Mouse (Mus musculus): ENCODE data around the gene Parp8.

- TF ChIP-seq CTCF (IDR thresholded peaks at IDR 0.05; ENCODE audit: low read depth) (no peak), EP300 (IDR thresholded peaks at IDR 0.05; ENCODE audit: low read depth) (no peak)
Measured at GRCm38 (mm10) chr13:116843937-116844336, 181.4 kb downstream of the Parp8 start.
